Mouse (Mus musculus) hindbrain, postnatal 0 days (tissue): ENCODE results near the gene Slc2a13. TPM values are rescaled to one million over a fixed set of nuclear protein-coding genes. Genes with fewer than 3 reads are reported as not detected.

Experiments
- ATAC-seq: fragments of 200-750 bp; cut with Nextera tagmentation; 2 replicates; pipeline ENCODE4 v1.8.0; 2017; ENCODE audit warnings: mild to moderate bottlenecking, moderate TSS enrichment, moderate library complexity
- DNase-seq: peaks from one replicate; pipeline ENCODE4 v3.0.0-alpha.2; 2015; ENCODE audit warnings: low spot score
- H3K27ac ChIP-seq: fragments of 300-500 bp; sonication (generic); 2 replicates; pipeline ENCODE4 v1.5.1; 2014; ENCODE audit warnings: mild to moderate bottlenecking
- H3K27me3 ChIP-seq: fragments of 300-500 bp; sonication (generic); 2 replicates; pipeline ENCODE4 v1.6.1; 2014; ENCODE audit warnings: low read length, mixed read lengths; ENCODE audit not compliant: insufficient read depth
- H3K36me3 ChIP-seq: fragments of 300-500 bp; sonication (generic); 2 replicates; pipeline ENCODE4 v1.6.1; 2014; ENCODE audit warnings: low read length, mixed read lengths; ENCODE audit not compliant: insufficient read depth
- H3K4me1 ChIP-seq: fragments of 300-500 bp; sonication (generic); 2 replicates; pipeline ENCODE4 v1.6.1; 2014; ENCODE audit warnings: antibody characterized with exemption, low read length, mixed read lengths; ENCODE audit not compliant: insufficient read depth
- H3K4me2 ChIP-seq: fragments of 300-500 bp; sonication (generic); 2 replicates; pipeline ENCODE4 v1.6.1; 2014; ENCODE audit warnings: low read depth, mild to moderate bottlenecking, low read length, moderate library complexity, mixed read lengths
- H3K4me3 ChIP-seq: fragments of 300-500 bp; sonication (generic); 2 replicates; pipeline ENCODE4 v1.5.1; 2014; ENCODE audit warnings: low read length
- H3K9ac ChIP-seq: fragments of 300-500 bp; sonication (generic); replicated peaks from 2 replicates; pipeline ENCODE4 v1.6.1; 2014; ENCODE audit warnings: mild to moderate bottlenecking, low read length, moderate library complexity, mixed read lengths
- H3K9me3 ChIP-seq: fragments of 300-500 bp; sonication (generic); 2 replicates; pipeline ENCODE4 v1.6.1; 2016; ENCODE audit warnings: low read length, mixed read lengths
- CTCF ChIP-seq: IDR thresholded peaks from 2 replicates; pipeline ENCODE4 v1.5.1; 2016; ENCODE audit warnings: antibody characterized with exemption, control low read depth, low read depth
- WGBS: fragments of 180-500 bp; shearing (Covaris S2); extraction: QIAGEN DNeasy Blood & Tissue Kit; methylation state at CpG from one replicate; pipeline ENCODE4 v1.1.7; 2014; 5-methylcytosine and 5-hydroxymethylcytosine counted together
- polyA plus RNA-seq: library from polyadenylated mRNA; unstranded; fragments of >200 nt; fragmentation: Nextera tagmentation; extraction: Ambion mirVana; gene quantifications from 2 replicates; pipeline ENCODE4 v1.2.1, GENCODE M21; 2015
- total RNA-seq: library from RNA; depleted of rRNA; stranded (reverse); fragments of >200 nt; gene quantifications from 2 replicates; pipeline ENCODE4 v1.2.3, GENCODE M21; 2014

Slc2a13 gene
- total and polyA plus RNA-seq, 2 experiments from 2014 or later, result 4.3 to 27.9 TPM

- Histone ChIP-seq H3K9me3 (no peaks in the 10 kb centered on the region), H3K4me1 (no peaks in the 10 kb centered on the region), H3K9ac (no peak overlapping the region), H3K4me3 (no peak overlapping the region), H3K27me3 (no peaks in the 10 kb centered on the region), H3K27ac (no peak overlapping the region), H3K4me2 (no peak overlapping the region), H3K36me3 (no peaks in the 10 kb centered on the region)
- DNase-seq, result no peak
- no peak for ATAC-seq
- TF ChIP-seq CTCF, result no peak
- WGBS, result 76% methylated on average over 4 of the region's 4 CpGs
Observed at GRCm38 (mm10) chr15:91327023-91327422, 246.0 kb downstream of the Slc2a13 start.

GRCm38 (mm10) chr15:91319376-91319775, 253.7 kb downstream of the Slc2a13 start:
- no peak overlapping the region for H3K27ac ChIP-seq
- peak; percentile 50 for TF ChIP-seq CTCF
- DNase-seq (no peak), ATAC-seq (no peak)
- no peaks in the 10 kb centered on the region for H3K9me3 ChIP-seq
- no peaks in the 10 kb centered on the region; the same call in 1 of the 2 replicates for H3K36me3 ChIP-seq
- H3K4me3 ChIP-seq, result no peak overlapping the region
- H3K9ac ChIP-seq, result no peak overlapping the region
- WGBS, result 70% methylated on average over 3 of the region's 3 CpGs
- no peaks in the 10 kb centered on the region for H3K27me3 ChIP-seq
- H3K4me1 ChIP-seq, result no peaks in the 10 kb centered on the region
- H3K4me2 ChIP-seq, result no peak overlapping the region

DNA sequence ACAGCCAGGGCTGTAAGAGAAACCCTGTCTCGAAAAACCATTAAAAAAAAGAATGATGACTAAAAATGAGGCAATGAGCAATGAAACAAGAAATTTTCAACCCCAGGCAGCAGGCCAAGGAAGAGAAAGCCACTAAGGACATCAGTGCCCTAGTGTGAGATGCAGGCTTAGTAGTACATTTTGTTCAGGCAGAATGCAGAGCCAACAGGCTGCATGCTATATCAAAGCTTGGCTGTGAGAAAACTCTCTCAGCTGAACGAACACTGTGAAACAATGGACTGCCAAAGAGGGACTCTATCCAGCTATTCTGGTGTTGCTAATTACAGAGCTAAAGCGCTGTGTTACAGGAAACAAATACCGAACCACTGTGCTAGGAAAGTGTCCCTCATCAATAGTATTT, 256.1 kb downstream of the Slc2a13 start:
- whole genome bisulfite sequencing, result 53% methylated on average over 4 of the region's 4 CpGs
- ATAC-seq, result no peak
- no peak overlapping the region for H3K27ac ChIP-seq

DNA sequence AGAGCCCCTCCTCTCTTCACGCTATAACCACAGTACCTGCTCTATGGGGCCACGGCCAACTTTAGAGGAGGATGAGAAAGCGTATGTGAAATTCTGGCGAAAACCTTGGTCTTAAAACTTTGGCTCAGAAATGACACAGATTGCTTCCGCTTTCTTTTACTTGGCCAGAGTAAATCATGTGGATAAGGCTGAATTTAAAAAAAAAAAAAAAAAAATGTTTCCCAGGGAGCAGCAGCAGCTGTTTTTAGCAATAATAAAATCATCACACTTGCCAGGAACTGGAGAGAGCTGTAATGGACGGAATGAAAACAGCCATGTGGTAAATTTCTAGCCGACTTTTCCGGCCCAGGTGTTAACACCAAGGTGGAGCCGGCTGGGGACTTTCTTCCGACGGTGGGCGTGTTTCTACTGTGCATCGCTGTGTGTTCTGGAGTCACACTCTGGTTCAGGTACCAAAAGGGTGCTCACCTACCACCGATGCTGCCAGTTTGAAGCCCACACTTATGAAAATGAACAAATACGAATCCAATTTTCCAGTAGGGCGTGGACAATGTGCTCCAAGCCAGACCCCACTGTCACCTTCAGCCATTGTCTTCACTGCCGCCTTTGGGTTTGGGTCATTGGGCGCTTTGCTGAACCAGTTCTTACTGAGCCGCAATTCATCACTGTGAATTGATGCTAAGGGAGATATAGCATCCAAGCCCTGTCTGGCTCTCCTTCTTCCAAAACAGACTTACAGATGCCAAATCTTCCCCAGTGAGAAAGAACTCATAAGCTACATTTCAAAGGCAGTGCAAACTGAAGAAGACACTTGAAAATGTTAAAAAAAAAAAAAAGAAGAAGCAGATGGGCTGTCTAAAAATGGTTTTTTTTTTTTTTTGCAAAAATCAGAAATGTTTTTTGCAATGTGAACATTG, 258.4 kb downstream of the Slc2a13 start:
- Histone ChIP-seq H3K27ac (no peak overlapping the region), H3K9me3 (no peaks in the 10 kb centered on the region), H3K4me2 (peak overlapping the region; percentile 5), H3K4me1 (no peaks in the 10 kb centered on the region), H3K9ac (no peak overlapping the region), H3K36me3 (no peaks in the 10 kb centered on the region), H3K27me3 (no peaks in the 10 kb centered on the region), H3K4me3 (no peak overlapping the region)
- ATAC-seq, result no peak
- 47% methylated on average over 19 of the region's 19 CpGs for WGBS
- peak; percentile 35 for DNase-seq
- no peak for TF ChIP-seq CTCF

More for the DNA sequence above, 256.1 kb downstream of the Slc2a13 start:
- H3K27me3 ChIP-seq, result no peaks in the 10 kb centered on the region
- TF ChIP-seq CTCF, result no peak
- no peaks in the 10 kb centered on the region for H3K9me3 ChIP-seq
- no peak overlapping the region for H3K9ac ChIP-seq
- no peaks in the 10 kb centered on the region for H3K4me1 ChIP-seq
- peak; percentile 45 for DNase-seq
- no peak overlapping the region for H3K4me3 ChIP-seq
- H3K36me3 ChIP-seq, result no peaks in the 10 kb centered on the region; the same call in 1 of the 2 replicates
- no peak overlapping the region for H3K4me2 ChIP-seq

- DNase-seq (peak; percentile 84), ATAC-seq (0 out of 2 replicates have a peak, but pooled peaks have one; percentile 55)
- H3K27me3 ChIP-seq, result no peaks in the 10 kb centered on the region
- no peaks in the 10 kb centered on the region for H3K36me3 ChIP-seq
- H3K9ac ChIP-seq, result no peak overlapping the region
- H3K4me2 ChIP-seq, result no peak overlapping the region
- no peaks in the 10 kb centered on the region for H3K4me1 ChIP-seq
- no peaks in the 10 kb centered on the region for H3K9me3 ChIP-seq
- no peak overlapping the region for H3K4me3 ChIP-seq
- TF ChIP-seq CTCF, result peak; percentile 67
- 52% methylated on average over 7 of the region's 7 CpGs for WGBS
- H3K27ac ChIP-seq, result no peak overlapping the region
Observed at GRCm38 (mm10) chr15:91304296-91304852, 268.7 kb downstream of the Slc2a13 start.

DNA sequence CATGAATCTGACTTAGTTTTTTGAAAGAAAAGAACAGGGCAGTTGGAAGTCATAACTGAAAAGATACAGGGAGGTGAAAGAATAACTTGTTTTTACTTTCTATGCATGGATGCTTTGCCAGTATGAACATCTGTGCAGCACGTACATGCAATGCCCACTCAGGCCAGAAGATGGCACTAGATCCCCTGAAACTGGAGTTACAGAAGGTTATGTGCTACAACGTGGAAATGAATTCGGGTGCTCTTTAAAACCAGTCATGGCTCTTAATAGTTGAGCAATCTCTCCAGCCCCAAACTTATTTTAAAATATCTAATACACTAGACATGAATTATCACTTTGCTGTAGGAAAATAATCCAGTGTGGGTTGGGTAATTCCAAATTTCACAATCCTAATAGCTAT, 271.7 kb downstream of the Slc2a13 start:
- peak; percentile 97 for TF ChIP-seq CTCF
- no peaks in the 10 kb centered on the region for H3K9me3 ChIP-seq
- 6% methylated on average over 3 of the region's 3 CpGs for WGBS
- H3K27ac ChIP-seq, result no peak overlapping the region
- no peaks in the 10 kb centered on the region for H3K36me3 ChIP-seq
- DNase-seq (peak; percentile 92), ATAC-seq (0 out of 2 replicates have a peak, but pooled peaks have one; percentile 61)
- H3K4me3 ChIP-seq, result no peak overlapping the region
- H3K4me2 ChIP-seq, result no peak overlapping the region
- H3K4me1 ChIP-seq, result no peaks in the 10 kb centered on the region
- H3K9ac ChIP-seq, result no peak overlapping the region
- H3K27me3 ChIP-seq, result no peaks in the 10 kb centered on the region

DNA sequence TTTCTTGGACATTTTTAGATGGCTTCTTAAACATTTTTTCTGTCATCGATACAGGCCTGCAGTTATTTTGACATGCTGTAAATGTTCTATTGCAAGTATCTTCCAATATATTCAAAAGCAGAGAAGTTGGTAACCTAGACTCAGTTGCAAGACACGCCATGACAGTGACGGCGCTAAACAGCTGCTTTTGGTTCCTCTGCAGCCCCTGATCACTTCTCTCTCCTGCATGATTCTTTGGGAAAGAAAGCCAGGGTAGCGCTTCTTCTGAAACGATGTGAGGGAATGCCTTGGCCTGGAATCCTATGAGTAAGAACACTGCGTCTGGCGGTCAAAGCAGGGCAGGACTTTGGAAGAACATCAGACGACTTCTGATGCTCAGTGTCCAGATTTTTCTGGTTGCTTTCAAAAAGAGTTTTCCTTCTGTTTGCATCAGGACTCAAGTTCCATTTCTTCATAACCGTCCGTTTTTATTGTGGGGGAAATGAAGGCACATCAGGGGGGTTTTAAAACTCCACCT, 273.7 kb downstream of the Slc2a13 start:
- 80% methylated on average over 11 of the region's 11 CpGs for WGBS
- H3K27ac ChIP-seq, result no peak overlapping the region
- H3K9me3 ChIP-seq, result no peaks in the 10 kb centered on the region
- H3K9ac ChIP-seq, result no peak overlapping the region
- TF ChIP-seq CTCF, result no peak
- H3K4me1 ChIP-seq, result no peaks in the 10 kb centered on the region
- H3K27me3 ChIP-seq, result no peaks in the 10 kb centered on the region
- no peaks in the 10 kb centered on the region for H3K36me3 ChIP-seq
- ATAC-seq, result no peak
- H3K4me2 ChIP-seq, result no peak overlapping the region
- H3K4me3 ChIP-seq, result no peak overlapping the region
- no peak for DNase-seq
